Mouse (Mus musculus) E14TG2a.4 (cell line): ENCODE measurements at regions not wholly inside any gene's neighbourhood (a gene's known extent, or its start where the extent isn't known, plus 50 kb on each side); places are given as distances from the start of the nearest gene placed in this dataset.

Experiments
- CTCF ChIP-seq: conservative IDR thresholded peaks from 2 replicates; pipeline ENCODE4 v1.5.1; 2014; ENCODE audit warnings: low read length
- NANOG ChIP-seq: IDR thresholded peaks from 2 replicates; pipeline ENCODE4 v1.6.1; 2014; ENCODE audit warnings: borderline replicate concordance, low read length, mixed read lengths
- POU5F1 ChIP-seq: IDR thresholded peaks from 2 replicates; pipeline ENCODE4 v1.6.1; 2014; ENCODE audit warnings: low read length, borderline replicate concordance

DNA sequence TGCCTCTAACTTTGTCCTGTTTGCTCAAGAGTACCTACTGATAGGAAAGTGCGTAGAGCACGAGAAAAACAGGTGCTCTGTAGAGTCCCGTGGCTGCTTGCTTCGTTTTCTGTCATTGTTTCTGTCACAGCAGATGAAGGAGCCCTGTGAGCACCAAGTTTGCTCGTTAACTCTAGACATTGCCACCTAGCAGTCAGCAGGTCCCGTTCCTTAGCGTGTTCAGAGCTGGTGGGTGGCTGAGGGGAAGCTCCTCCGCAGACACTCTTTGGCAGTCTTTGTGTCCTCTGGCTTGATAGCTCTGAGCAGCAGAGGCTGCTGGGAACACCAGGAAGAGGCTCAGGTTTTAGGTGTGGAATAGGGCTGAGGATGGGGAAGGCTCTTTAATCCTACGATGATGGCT is 1063.8 kb downstream of the Car8 start:
- TF ChIP-seq CTCF (no peak), NANOG (no peak), POU5F1 (no peak)
